Mouse (Mus musculus): ENCODE results near the gene Stmn3. TPM values are rescaled to one million over a fixed set of nuclear protein-coding genes. Genes with fewer than 3 reads are reported as not detected.

Stmn3 gene
- polyA plus RNA-seq, 1 experiment from 2014 or later, result 1.0 TPM

- peaks cover 66% of the 10 kb centered on the region for H3K36me3 ChIP-seq
- 92% methylated on average over 2 of the region's 2 CpGs for WGBS
Measured at GRCm38 (mm10) chr2:181273829-181274228, 40.5 kb downstream of the Stmn3 start.

GRCm38 (mm10) chr2:181272092-181272491 lies 42.2 kb downstream of the Stmn3 start:
- Histone ChIP-seq H3K36me3 (peaks cover 68% of the 10 kb centered on the region), H3K27ac (no peak overlapping the region), H3K4me1 (no peaks in the 10 kb centered on the region), H3K4me3 (no peak overlapping the region), H3K9me3 (no peaks in the 10 kb centered on the region), H3K27me3 (ENCODE audit: insufficient read depth, poor library complexity, severe bottlenecking) (no peaks in the 10 kb centered on the region)
- no peak for DNase-seq (ENCODE audit: low spot score)
- 89% methylated on average over 2 of the region's 2 CpGs for WGBS

More at GRCm38 (mm10) chr2:181273829-181274228, 40.5 kb downstream of the Stmn3 start:
- H3K9me3 ChIP-seq, result no peaks in the 10 kb centered on the region
- no peak for DNase-seq (ENCODE audit: low spot score)
- H3K27me3 ChIP-seq (ENCODE audit: insufficient read depth, poor library complexity, severe bottlenecking), result no peaks in the 10 kb centered on the region
- no peaks in the 10 kb centered on the region for H3K4me1 ChIP-seq
- no peak overlapping the region for H3K27ac ChIP-seq
- no peak overlapping the region for H3K4me3 ChIP-seq

- no peaks in the 10 kb centered on the region for H3K4me1 ChIP-seq
- no peak overlapping the region for H3K27ac ChIP-seq
- no peak overlapping the region for H3K4me3 ChIP-seq
- WGBS, result 93% methylated on average over 2 of the region's 2 CpGs
- no peaks in the 10 kb centered on the region for H3K27me3 ChIP-seq (ENCODE audit: insufficient read depth, poor library complexity, severe bottlenecking)
- H3K36me3 ChIP-seq, result peaks cover 77% of the 10 kb centered on the region
- no peak for DNase-seq (ENCODE audit: low spot score)
- H3K9me3 ChIP-seq, result no peaks in the 10 kb centered on the region
Measured at GRCm38 (mm10) chr2:181266839-181267238, 47.5 kb downstream of the Stmn3 start.

Other genes with a start within 250 kb of the Stmn3 start
- gene Kcnq2, start 179.2 kb downstream of the Stmn3 start, polyA plus RNA-seq (2016; fragmentation: Nextera tagmentation; extraction: Ambion mirVana), result 0.07 and 0.50 TPM in 2 replicates
- 0.95 and 2.6 TPM in 2 replicates for gene Eef1a2, start 157.5 kb downstream of the Stmn3 start, polyA plus RNA-seq (2016; fragmentation: Nextera tagmentation; extraction: Ambion mirVana)
- 172 and 240 TPM in 2 replicates for gene Ppdpf, start 127.3 kb downstream of the Stmn3 start, polyA plus RNA-seq (2016; fragmentation: Nextera tagmentation; extraction: Ambion mirVana)
- not detected in 2 replicates for gene Ptk6, start 111.7 kb downstream of the Stmn3 start, polyA plus RNA-seq (2016; fragmentation: Nextera tagmentation; extraction: Ambion mirVana)
- 0.11 and 0.79 TPM in 2 replicates for gene Srms, start 101.3 kb downstream of the Stmn3 start, polyA plus RNA-seq (2016; fragmentation: Nextera tagmentation; extraction: Ambion mirVana)
- not detected in 2 replicates for gene Fndc11, start 94.5 kb downstream of the Stmn3 start, polyA plus RNA-seq (2016; fragmentation: Nextera tagmentation; extraction: Ambion mirVana)
- gene Helz2, start 72.5 kb downstream of the Stmn3 start, polyA plus RNA-seq (2016; fragmentation: Nextera tagmentation; extraction: Ambion mirVana), result 1.1 and 1.3 TPM in 2 replicates
- gene Gmeb2, start 26.5 kb downstream of the Stmn3 start, polyA plus RNA-seq (2016; fragmentation: Nextera tagmentation; extraction: Ambion mirVana), result 13.1 and 13.2 TPM in 2 replicates
- 46.0 and 50.6 TPM in 2 replicates for gene Rtel1, start 5.2 kb upstream of the Stmn3 start, polyA plus RNA-seq (2016; fragmentation: Nextera tagmentation; extraction: Ambion mirVana)
- gene Zgpat, start 50.4 kb upstream of the Stmn3 start, polyA plus RNA-seq (2016; fragmentation: Nextera tagmentation; extraction: Ambion mirVana), result 36.9 and 38.0 TPM in 2 replicates
- gene Arfrp1, start 50.9 kb upstream of the Stmn3 start, polyA plus RNA-seq (2016; fragmentation: Nextera tagmentation; extraction: Ambion mirVana), result 64.1 and 65.6 TPM in 2 replicates
- gene Lime1, start 65.6 kb upstream of the Stmn3 start, polyA plus RNA-seq (2016; fragmentation: Nextera tagmentation; extraction: Ambion mirVana), result 16.5 and 20.5 TPM in 2 replicates
- 16.5 and 18.5 TPM in 2 replicates for gene Zbtb46, start 144.9 kb upstream of the Stmn3 start, polyA plus RNA-seq (2016; fragmentation: Nextera tagmentation; extraction: Ambion mirVana)
- gene Abhd16b, start 178.7 kb upstream of the Stmn3 start, polyA plus RNA-seq (2016; fragmentation: Nextera tagmentation; extraction: Ambion mirVana), result 0.11 TPM in 1 of 2 replicates, not detected in the other
- gene Tpd52l2, start 182.6 kb upstream of the Stmn3 start, polyA plus RNA-seq (2016; fragmentation: Nextera tagmentation; extraction: Ambion mirVana), result 130 and 162 TPM in 2 replicates
- 87.2 and 97.0 TPM in 2 replicates for gene Dnajc5, start 206.0 kb upstream of the Stmn3 start, polyA plus RNA-seq (2016; fragmentation: Nextera tagmentation; extraction: Ambion mirVana)

All from heart, embryonic 10.5 days (tissue).